Mouse (Mus musculus) yolk sac, embryonic 10.5 days (tissue): ENCODE results near the gene 2610301B20Rik.
"Not testable (repeated sequence)": the region's sequence is repeated elsewhere in the genome, so short reads cannot be mapped to it uniquely, and the experiment has no call there.

ENCODE experiments used
- DNase-seq: peaks from one replicate; pipeline ENCODE4 v3.0.0-alpha.2; 2017; ENCODE audit warnings: low spot score

2610301B20Rik gene

GRCm38 (mm10) chr4:10873920-10874665 lies at the start of gene 2610301B20Rik:
Gene 2610301B20Rik (plus strand): TSS chr4:10874498.
- peak; percentile 93 for DNase-seq

GRCm38 (mm10) chr4:10833273-10833672 lies 41.0 kb upstream of the 2610301B20Rik start:
- DNase-seq, result no peak

GRCm38 (mm10) chr4:10835252-10836051 lies 38.8 kb upstream of the 2610301B20Rik start:
- no peak for DNase-seq

- no peak for DNase-seq
These were observed 28.4 kb upstream of the 2610301B20Rik start for GRCm38 (mm10) chr4:10845848-10846247.

GRCm38 (mm10) chr4:10849812-10850211 lies 24.5 kb upstream of the 2610301B20Rik start:
- no peak for DNase-seq

- DNase-seq, result no peak
These were observed 23.3 kb upstream of the 2610301B20Rik start for GRCm38 (mm10) chr4:10851013-10851412.

- no peak for DNase-seq
These were observed 15.1 kb upstream of the 2610301B20Rik start for GRCm38 (mm10) chr4:10859174-10859573.

- DNase-seq, result no peak
These were observed 14.3 kb upstream of the 2610301B20Rik start for GRCm38 (mm10) chr4:10859911-10860581.

- DNase-seq, result no peak
These were observed 13.5 kb upstream of the 2610301B20Rik start for GRCm38 (mm10) chr4:10860825-10861224.

- not testable (repeated sequence) for DNase-seq
These were observed 11.4 kb upstream of the 2610301B20Rik start for GRCm38 (mm10) chr4:10862882-10863281.

- no peak for DNase-seq
These were observed 2.1 kb upstream of the 2610301B20Rik start for GRCm38 (mm10) chr4:10872231-10872630.

GRCm38 (mm10) chr4:10872685-10873539 lies 1.4 kb upstream of the 2610301B20Rik start:
- peak; percentile 15 for DNase-seq

GRCm38 (mm10) chr4:10873549-10873919 lies 764 bp upstream of the 2610301B20Rik start:
- no peak for DNase-seq

- no peak for DNase-seq
These were observed 422 bp downstream of the 2610301B20Rik start for GRCm38 (mm10) chr4:10874718-10875121.

- peak; percentile 38 for DNase-seq
These were observed 1.1 kb downstream of the 2610301B20Rik start for GRCm38 (mm10) chr4:10875407-10875806.

GRCm38 (mm10) chr4:10877057-10877456 lies 2.8 kb downstream of the 2610301B20Rik start:
- no peak for DNase-seq

GRCm38 (mm10) chr4:10883740-10884408 lies 9.6 kb downstream of the 2610301B20Rik start:
- no peak for DNase-seq

GRCm38 (mm10) chr4:10888835-10889234 lies 14.5 kb downstream of the 2610301B20Rik start:
- no peak for DNase-seq

- no peak for DNase-seq
These were observed 22.0 kb downstream of the 2610301B20Rik start for GRCm38 (mm10) chr4:10896262-10896661.

- no peak for DNase-seq
These were observed 22.6 kb downstream of the 2610301B20Rik start for GRCm38 (mm10) chr4:10896859-10897258.

- no peak for DNase-seq
These were observed 31.0 kb downstream of the 2610301B20Rik start for GRCm38 (mm10) chr4:10905234-10905801.
